Mouse (Mus musculus) kidney, embryonic 14.5 days (tissue): ENCODE data around the gene Cog8. TPM values are rescaled to one million over a fixed set of nuclear protein-coding genes. Genes with fewer than 3 reads are reported as not detected.
"Not testable (repeated sequence)": the region's sequence is repeated elsewhere in the genome, so short reads cannot be mapped to it uniquely, and the experiment has no call there.

ENCODE experiments used
- ATAC-seq: fragments of 200-750 bp; cut with Nextera tagmentation; 2 replicates; pipeline ENCODE4 v1.8.0; 2017; ENCODE audit warnings: moderate number of reproducible peaks, mild to moderate bottlenecking, moderate TSS enrichment, moderate library complexity; ENCODE audit not compliant: low FRiP score, low TSS enrichment
- H3K27ac ChIP-seq: fragments of 300-500 bp; sonication (generic); 2 replicates; pipeline ENCODE4 v1.5.1; 2014; ENCODE audit warnings: low read depth, mild to moderate bottlenecking, low read length, moderate library complexity, mixed read lengths
- H3K27me3 ChIP-seq: fragments of 300-500 bp; sonication (generic); 2 replicates; pipeline ENCODE4 v1.6.1; 2014; ENCODE audit warnings: mild to moderate bottlenecking, low read length; ENCODE audit not compliant: control insufficient read depth, insufficient read depth
- H3K36me3 ChIP-seq: fragments of 300-500 bp; sonication (generic); 2 replicates; pipeline ENCODE4 v1.6.1; 2014; ENCODE audit warnings: low read length, mixed read lengths; ENCODE audit not compliant: control insufficient read depth, insufficient read depth
- H3K4me1 ChIP-seq: fragments of 300-500 bp; sonication (generic); 2 replicates; pipeline ENCODE4 v1.6.1; 2014; ENCODE audit warnings: low read length, mixed read lengths; ENCODE audit not compliant: control insufficient read depth, insufficient read depth
- H3K4me2 ChIP-seq: fragments of 300-500 bp; sonication (generic); replicated peaks from 2 replicates; pipeline ENCODE4 v1.6.1; 2014; ENCODE audit warnings: low read depth, mild to moderate bottlenecking, low read length
- H3K4me3 ChIP-seq: fragments of 300-500 bp; sonication (generic); 2 replicates; pipeline ENCODE4 v1.5.1; 2014; ENCODE audit warnings: mild to moderate bottlenecking, low read length
- H3K9ac ChIP-seq: fragments of 300-500 bp; sonication (generic); 2 replicates; pipeline ENCODE4 v1.6.1; 2014; ENCODE audit warnings: low read depth, mild to moderate bottlenecking, low read length, moderate library complexity
- H3K9me3 ChIP-seq: fragments of 300-500 bp; sonication (generic); 2 replicates; pipeline ENCODE4 v1.6.1; 2016; ENCODE audit warnings: low read length; ENCODE audit not compliant: control insufficient read depth
- WGBS: fragments of 180-500 bp; shearing (Covaris S2); extraction: QIAGEN DNeasy Blood & Tissue Kit; methylation state at CpG from one replicate; pipeline ENCODE4 v1.1.7; 2014; 5-methylcytosine and 5-hydroxymethylcytosine counted together
- microRNA-seq: library from miRNA; unstranded; fragments of <30 nt; microRNA quantifications from one replicate; pipeline ENCODE4, GENCODE M21; 2016
- polyA plus RNA-seq: library from polyadenylated mRNA; unstranded; fragments of >200 nt; fragmentation: Nextera tagmentation; extraction: Ambion mirVana; gene quantifications from 2 replicates; pipeline ENCODE4 v1.2.1, GENCODE M21; 2014

Cog8 gene
- polyA plus RNA-seq, 1 experiment from 2014 or later = 38.8 TPM

GRCm38 (mm10) chr8:106999068-106999467 is 57.4 kb downstream of the Cog8 start:
- no peaks in the 10 kb centered on the region for H3K4me1 ChIP-seq
- H3K27me3 ChIP-seq = no peaks in the 10 kb centered on the region
- WGBS = 94% methylated on average over 1 of the region's 1 CpGs
- no peak overlapping the region for H3K4me3 ChIP-seq
- H3K36me3 ChIP-seq = peaks cover 10% of the 10 kb centered on the region; the same call in 1 of the 2 replicates
- no peak overlapping the region for H3K27ac ChIP-seq
- ATAC-seq = no peak
- no peaks in the 10 kb centered on the region for H3K9me3 ChIP-seq
- H3K4me2 ChIP-seq = no peak overlapping the region
- no peak overlapping the region for H3K9ac ChIP-seq

GRCm38 (mm10) chr8:106997416-106997815 is 59.1 kb downstream of the Cog8 start:
- peaks cover 14% of the 10 kb centered on the region for H3K36me3 ChIP-seq
- H3K9me3 ChIP-seq = no peaks in the 10 kb centered on the region
- WGBS = 82% methylated on average over 4 of the region's 4 CpGs
- ATAC-seq = no peak
- H3K4me1 ChIP-seq = no peaks in the 10 kb centered on the region
- no peak overlapping the region for H3K4me2 ChIP-seq
- H3K9ac ChIP-seq = no peak overlapping the region
- no peaks in the 10 kb centered on the region for H3K27me3 ChIP-seq
- no peak overlapping the region for H3K4me3 ChIP-seq
- no peak overlapping the region for H3K27ac ChIP-seq

- not testable (repeated sequence) for H3K27ac ChIP-seq, H3K4me1 ChIP-seq, H3K4me2 ChIP-seq, H3K9ac ChIP-seq, H3K9me3 ChIP-seq, H3K4me3 ChIP-seq, H3K27me3 ChIP-seq, ATAC-seq
- 86% methylated on average over 4 of the region's 4 CpGs for WGBS
- H3K36me3 ChIP-seq = peaks cover 21% of the 10 kb centered on the region
Observed at GRCm38 (mm10) chr8:106996339-106996738, 60.1 kb downstream of the Cog8 start.

Small RNA genes within 50 kb of the gene (microRNA-seq; reads per million reads assigned to microRNA genes)
- gene Mir7075 = 1.3 reads per million

Other genes with a start within 250 kb of the Cog8 start
- 1.2 and 1.3 TPM in 2 replicates for gene Has3, start 186.4 kb downstream of the Cog8 start, polyA plus RNA-seq
- gene Utp4, start 163.1 kb downstream of the Cog8 start, polyA plus RNA-seq = 72.7 and 92.6 TPM in 2 replicates
- gene Sntb2, start 120.9 kb downstream of the Cog8 start, polyA plus RNA-seq = 18.7 and 19.4 TPM in 2 replicates
- gene Vps4a, start 25.5 kb downstream of the Cog8 start, polyA plus RNA-seq = 57.2 and 62.9 TPM in 2 replicates
- gene Pdf, start 8.1 kb downstream of the Cog8 start, polyA plus RNA-seq = 48.9 and 62.0 TPM in 2 replicates
- 110 and 140 TPM in 2 replicates for gene Nip7, start 188 bp upstream of the Cog8 start, polyA plus RNA-seq
- 22.5 and 31.9 TPM in 2 replicates for gene Tmed6, start 9.0 kb upstream of the Cog8 start, polyA plus RNA-seq
- 15.8 and 19.2 TPM in 2 replicates for gene Terf2, start 39.9 kb upstream of the Cog8 start, polyA plus RNA-seq
- 67.0 and 152 TPM in 2 replicates for gene Cyb5b, start 94.0 kb upstream of the Cog8 start, polyA plus RNA-seq
- gene Nfat5, start 236.8 kb upstream of the Cog8 start, polyA plus RNA-seq = 30.1 and 33.9 TPM in 2 replicates